Mouse (Mus musculus) right cerebral cortex, postnatal 25 days (tissue): ENCODE data around the gene Nr0b2.

Experiments
- DNase-seq: peaks from one replicate; pipeline ENCODE4 v3.0.0; 2022

Nr0b2 gene

GRCm38 (mm10) chr4:133563123-133563571 lies 10.0 kb downstream of the Nr0b2 start:
- no peak for DNase-seq

GRCm38 (mm10) chr4:133567251-133567650 lies 14.1 kb downstream of the Nr0b2 start:
- DNase-seq: no peak

- DNase-seq: no peak
Measured at GRCm38 (mm10) chr4:133569291-133570065, 16.3 kb downstream of the Nr0b2 start.

GRCm38 (mm10) chr4:133570066-133570466 lies 16.9 kb downstream of the Nr0b2 start:
- no peak for DNase-seq

GRCm38 (mm10) chr4:133574070-133574842 lies 21.1 kb downstream of the Nr0b2 start, which contains the start of gene Gpatch3:
Gene Gpatch3 (plus strand): TSS chr4:133574745.
- peak; percentile 91 for DNase-seq

DNA sequence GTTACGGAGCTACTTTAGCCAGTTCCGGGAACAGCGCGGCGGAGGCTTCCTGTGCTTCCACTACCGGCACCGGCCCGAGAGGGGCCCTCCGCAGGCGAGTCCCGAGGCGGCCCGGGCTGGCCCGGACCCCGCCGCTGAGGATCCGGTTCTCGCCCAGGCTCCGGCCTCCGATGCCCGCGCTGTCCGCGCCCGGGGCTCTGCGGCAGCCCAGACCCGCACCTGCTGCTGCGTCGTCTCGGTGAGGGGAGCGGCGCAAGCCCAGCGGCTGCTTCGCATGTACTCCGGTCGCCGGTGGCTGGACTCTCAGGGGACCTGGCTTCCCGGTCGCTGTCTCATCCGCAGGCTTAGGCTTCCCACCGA lies 21.6 kb downstream of the Nr0b2 start:
- DNase-seq: no peak

DNA sequence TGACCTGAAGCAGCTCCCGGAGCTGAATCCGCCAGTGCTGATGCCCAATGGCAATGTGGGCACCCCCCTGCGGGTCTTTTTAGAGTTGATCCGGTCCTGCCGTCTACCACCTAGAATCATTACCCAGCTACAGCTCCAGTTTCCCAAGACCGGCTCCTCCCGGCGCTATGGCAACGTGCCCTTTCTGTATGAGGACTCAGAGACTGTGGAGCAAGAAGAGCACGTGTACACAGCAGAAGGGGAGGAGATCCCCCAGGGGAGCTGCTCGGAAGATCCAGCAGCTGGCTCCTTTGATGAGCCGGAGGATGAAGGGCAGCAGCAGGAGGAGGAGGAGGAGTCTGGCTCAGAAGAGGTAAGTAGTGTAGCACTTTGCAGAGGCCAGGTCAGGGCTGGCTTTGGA lies 24.8 kb downstream of the Nr0b2 start:
- no peak for DNase-seq

- peak; percentile 8 for DNase-seq
Measured at GRCm38 (mm10) chr4:133583690-133584058, 30.5 kb downstream of the Nr0b2 start.

GRCm38 (mm10) chr4:133584059-133584951 lies 31.1 kb downstream of the Nr0b2 start, which contains the start of gene Gpn2:
Gene Gpn2 (plus strand): TSS chr4:133584362.
- DNase-seq: peak; percentile 80

- DNase-seq: no peak
Measured at GRCm38 (mm10) chr4:133592570-133592969, 39.4 kb downstream of the Nr0b2 start.

DNA sequence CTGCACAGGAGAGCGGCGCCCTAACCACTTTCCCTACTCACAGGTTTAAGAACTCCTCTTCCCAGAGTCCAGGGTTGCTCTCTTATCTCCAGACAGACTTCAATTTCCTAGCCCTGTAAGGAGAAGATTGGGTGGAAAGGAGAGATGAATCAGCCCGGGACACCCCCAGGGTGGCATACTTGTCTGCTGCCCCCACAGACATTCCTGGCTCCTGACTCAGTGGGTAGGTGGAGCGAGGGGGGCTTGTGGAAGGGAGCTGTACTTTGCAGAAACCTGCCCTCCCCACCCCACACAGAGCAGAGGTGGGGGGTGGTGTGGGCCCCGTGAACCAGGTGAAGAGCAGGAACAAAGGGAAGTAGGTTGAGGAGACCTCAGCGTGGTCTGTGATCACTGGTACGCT lies 42.4 kb downstream of the Nr0b2 start:
- DNase-seq: peak; percentile 47

DNA sequence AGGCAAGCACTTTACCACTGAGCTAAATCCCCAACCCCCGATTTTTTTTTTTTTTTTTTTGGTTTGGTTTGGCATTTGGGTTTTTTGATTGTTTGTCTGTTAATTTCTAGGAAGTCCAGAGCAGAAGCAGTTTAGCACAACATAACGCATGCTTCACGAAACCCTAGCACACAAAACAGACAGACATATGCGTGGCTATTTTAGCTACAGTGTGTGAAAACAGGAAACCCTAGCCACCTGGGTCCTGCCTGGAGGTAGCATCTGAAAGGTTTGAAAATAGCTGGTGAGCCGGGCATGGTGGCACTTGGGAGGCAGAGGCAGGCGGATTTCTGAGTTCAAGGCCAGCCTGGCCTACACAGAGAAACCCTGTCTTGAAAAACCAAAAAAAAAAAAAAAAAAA lies 42.9 kb downstream of the Nr0b2 start:
- no peak for DNase-seq

DNA sequence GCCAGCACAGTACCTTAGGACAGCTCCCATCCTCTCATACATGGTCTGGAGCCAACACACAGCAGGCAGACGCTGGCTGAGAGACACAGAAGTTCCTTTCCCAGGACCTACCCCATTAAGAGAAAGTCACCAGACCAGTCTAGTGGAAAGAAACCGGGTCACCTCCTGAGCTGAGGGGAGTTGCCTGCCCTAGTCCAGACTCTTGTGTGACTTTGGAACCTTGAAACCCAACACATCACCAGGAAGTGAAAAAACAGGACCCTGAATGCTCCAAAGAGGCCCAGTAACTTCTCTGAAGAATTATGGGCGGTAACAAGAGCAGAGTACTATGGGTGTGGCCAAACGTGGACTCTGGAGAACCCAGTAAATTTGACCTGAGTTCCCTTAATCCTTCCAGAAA lies 45.4 kb downstream of the Nr0b2 start:
- no peak for DNase-seq

DNA sequence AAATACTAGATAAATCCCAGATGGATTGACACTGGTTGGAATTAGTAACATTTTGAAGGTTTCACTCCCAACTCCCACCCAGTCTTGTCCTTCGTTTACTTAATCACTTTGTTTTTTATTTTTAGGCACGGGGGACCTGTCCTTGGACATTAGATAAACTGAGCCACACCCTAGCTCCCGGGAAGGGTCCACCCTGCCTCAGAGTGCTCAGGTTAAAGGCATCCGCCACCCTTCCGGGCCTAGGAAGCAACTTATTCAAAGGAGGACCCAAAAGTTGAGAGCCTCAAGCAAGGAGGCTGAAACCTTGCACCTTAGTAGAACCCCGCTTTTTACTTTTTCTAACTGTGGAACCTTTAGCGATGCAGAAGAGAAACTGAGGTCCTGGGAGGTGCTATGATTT lies 45.9 kb downstream of the Nr0b2 start:
- DNase-seq: no peak

- DNase-seq: peak; percentile 84
Measured at GRCm38 (mm10) chr4:133599571-133600073, 46.4 kb downstream of the Nr0b2 start.

- no peak for DNase-seq
Measured at GRCm38 (mm10) chr4:133600306-133600705, 47.1 kb downstream of the Nr0b2 start.

- no peak for DNase-seq
Measured at GRCm38 (mm10) chr4:133601721-133602218, 48.6 kb downstream of the Nr0b2 start, which contains the start of gene Sfn. Gene Sfn (minus strand): TSS chr4:133602168.

GRCm38 (mm10) chr4:133603056-133603455 lies 49.9 kb downstream of the Nr0b2 start:
- DNase-seq: no peak

DNA sequence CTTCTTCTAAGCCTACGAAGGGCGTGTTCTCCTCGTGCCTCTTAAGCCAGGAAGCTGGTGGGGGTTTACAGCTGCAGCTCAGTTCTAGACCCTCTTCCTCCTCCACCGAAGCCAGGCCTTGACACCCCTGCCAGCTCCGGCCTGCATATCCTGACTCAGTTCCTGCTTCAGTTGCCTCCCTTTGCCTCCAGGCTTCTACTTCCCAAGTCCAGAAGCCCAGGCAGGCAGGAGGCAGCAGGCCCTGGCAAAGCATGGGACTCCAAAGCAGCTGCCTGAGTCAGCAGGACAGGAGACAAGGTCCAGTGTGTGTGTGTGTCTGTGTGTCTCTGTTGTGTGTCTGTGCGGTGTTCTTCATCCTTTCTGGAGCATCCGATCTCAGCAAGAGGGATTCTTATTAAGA lies 51.0 kb downstream of the Nr0b2 start:
- DNase-seq: no peak

DNA sequence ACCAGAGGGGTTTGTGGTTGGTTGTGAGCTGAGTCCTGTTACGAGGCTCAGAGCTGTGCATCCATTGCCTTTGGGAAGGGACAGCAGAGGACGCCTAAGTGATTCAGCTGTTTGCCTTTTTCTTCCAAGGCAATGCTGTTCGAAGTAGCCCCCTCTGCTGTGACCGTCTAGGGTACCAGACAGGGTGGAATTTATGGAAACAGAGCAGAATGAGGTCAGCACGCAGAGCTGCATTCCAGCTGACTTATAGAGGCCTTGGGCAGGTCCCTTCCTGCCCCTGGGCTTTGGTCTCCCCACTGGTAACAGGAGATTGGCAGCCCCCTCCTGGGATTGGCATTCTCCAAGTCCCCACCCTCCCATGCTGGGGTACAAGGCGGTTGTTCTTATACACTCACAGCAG lies 51.7 kb downstream of the Nr0b2 start:
- DNase-seq: no peak

- no peak for DNase-seq
Measured at GRCm38 (mm10) chr4:133605330-133605729, 52.2 kb downstream of the Nr0b2 start.
